Mouse (Mus musculus) lung, postnatal 0 days (tissue): Measurements from ENCODE around the gene Kcnq5. TPM values are rescaled to one million over a fixed set of nuclear protein-coding genes. Genes with fewer than 3 reads are reported as not detected.

Source experiments
- ATAC-seq: fragments of 200-750 bp; cut with Nextera tagmentation; 2 replicates; pipeline ENCODE4 v1.8.0; 2017; ENCODE audit warnings: moderate library complexity
- DNase-seq: peaks from one replicate; pipeline ENCODE4 v3.0.0-alpha.2; 2016; ENCODE audit warnings: low spot score
- H3K27ac ChIP-seq: fragments of 300-500 bp; sonication (generic); 2 replicates; pipeline ENCODE4 v1.5.1; 2014; ENCODE audit warnings: antibody characterized with exemption, mild to moderate bottlenecking, low read length, mixed read lengths
- H3K27me3 ChIP-seq: fragments of 300-500 bp; sonication (generic); replicated peaks from 2 replicates; pipeline ENCODE4 v1.6.1; 2014; ENCODE audit warnings: low read length, mixed read lengths; ENCODE audit not compliant: insufficient read depth
- H3K36me3 ChIP-seq: fragments of 300-500 bp; sonication (generic); 2 replicates; pipeline ENCODE4 v1.6.1; 2014; ENCODE audit warnings: low read length, mixed read lengths; ENCODE audit not compliant: insufficient read depth
- H3K4me1 ChIP-seq: fragments of 300-500 bp; sonication (generic); 2 replicates; pipeline ENCODE4 v1.6.1; 2014; ENCODE audit warnings: antibody characterized with exemption, low read depth, low read length, mixed read lengths; ENCODE audit not compliant: insufficient read depth
- H3K4me2 ChIP-seq: fragments of 300-500 bp; sonication (generic); replicated peaks from 2 replicates; pipeline ENCODE4 v1.6.1; 2014; ENCODE audit warnings: low read depth, mild to moderate bottlenecking, low read length, moderate library complexity, mixed read lengths
- H3K4me3 ChIP-seq: fragments of 300-500 bp; sonication (generic); 2 replicates; pipeline ENCODE4 v1.5.1; 2014; ENCODE audit warnings: low read depth, low read length
- H3K9ac ChIP-seq: fragments of 300-500 bp; sonication (generic); replicated peaks from 2 replicates; pipeline ENCODE4 v1.6.1; 2014; ENCODE audit warnings: low read depth, mild to moderate bottlenecking
- H3K9me3 ChIP-seq: fragments of 300-500 bp; sonication (generic); 2 replicates; pipeline ENCODE4 v1.6.1; 2016; ENCODE audit warnings: low read length, mixed read lengths
- CTCF ChIP-seq: IDR thresholded peaks from 2 replicates; pipeline ENCODE4 v1.5.1; 2016; ENCODE audit warnings: antibody characterized with exemption, mild to moderate bottlenecking
- EP300 ChIP-seq: IDR thresholded peaks from 2 replicates; pipeline ENCODE4 v1.6.1; 2016; ENCODE audit warnings: antibody characterized with exemption, mild to moderate bottlenecking, control low read depth
- WGBS: fragments of 180-500 bp; shearing (Covaris S2); extraction: QIAGEN DNeasy Blood & Tissue Kit; methylation state at CpG from one replicate; pipeline ENCODE4 v1.1.7; 2014; 5-methylcytosine and 5-hydroxymethylcytosine counted together
- polyA plus RNA-seq: library from polyadenylated mRNA; unstranded; fragments of >200 nt; fragmentation: Nextera tagmentation; extraction: Ambion mirVana; gene quantifications from 2 replicates; pipeline ENCODE4 v1.2.1, GENCODE M21; 2015

Gene Kcnq5
- polyA plus RNA-seq, 1 experiment from 2014 or later = 1.5 TPM

- Histone ChIP-seq H3K27me3 (no peaks in the 10 kb centered on the region), H3K36me3 (no peaks in the 10 kb centered on the region), H3K27ac (no peak overlapping the region), H3K9ac (no peak overlapping the region), H3K4me3 (no peak overlapping the region), H3K9me3 (no peaks in the 10 kb centered on the region), H3K4me2 (no peak overlapping the region), H3K4me1 (no peaks in the 10 kb centered on the region)
- ATAC-seq (no peak), DNase-seq (no peak)
- TF ChIP-seq CTCF (no peak), EP300 (no peak)
- 77% methylated on average over 1 of the region's 1 CpGs for WGBS
These were observed 93.3 kb downstream of the Kcnq5 start for GRCm38 (mm10) chr1:21868484-21868883.

GRCm38 (mm10) chr1:21856399-21856798, 105.3 kb downstream of the Kcnq5 start:
- Histone ChIP-seq H3K36me3 (no peaks in the 10 kb centered on the region), H3K4me2 (no peak overlapping the region), H3K4me1 (no peaks in the 10 kb centered on the region), H3K9me3 (no peaks in the 10 kb centered on the region), H3K27ac (no peak overlapping the region), H3K9ac (no peak overlapping the region), H3K27me3 (no peaks in the 10 kb centered on the region), H3K4me3 (no peak overlapping the region)
- ATAC-seq = no peak
- no peak for DNase-seq
- 59% methylated on average over 3 of the region's 3 CpGs for WGBS
- TF ChIP-seq CTCF = no peak
- no peak for TF ChIP-seq EP300

DNA sequence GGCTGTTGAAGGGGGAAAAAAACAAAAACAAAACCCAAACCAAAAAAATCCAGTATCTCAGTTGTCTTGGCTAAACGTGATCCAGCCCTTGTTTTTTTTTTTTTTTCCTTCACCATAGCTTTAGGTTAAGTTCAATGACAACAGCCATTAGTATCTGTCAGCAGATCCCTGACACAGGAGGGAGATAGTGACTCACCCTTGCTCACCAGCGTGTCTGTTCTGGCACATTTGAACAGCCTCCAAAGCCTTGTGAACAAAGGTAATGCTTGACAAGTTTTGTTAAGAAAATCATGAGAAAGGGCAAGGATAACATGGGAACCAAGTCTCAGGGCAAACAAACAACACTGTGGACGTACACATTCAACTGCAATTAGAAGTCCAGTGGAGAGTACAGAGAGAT, 123.2 kb downstream of the Kcnq5 start:
- no peak for DNase-seq
- Histone ChIP-seq H3K4me2 (no peak overlapping the region), H3K27ac (no peak overlapping the region), H3K9ac (no peak overlapping the region), H3K36me3 (no peaks in the 10 kb centered on the region), H3K4me3 (no peak overlapping the region), H3K9me3 (no peaks in the 10 kb centered on the region), H3K4me1 (no peaks in the 10 kb centered on the region), H3K27me3 (no peaks in the 10 kb centered on the region)
- no peak for ATAC-seq
- no peak for TF ChIP-seq EP300
- TF ChIP-seq CTCF = no peak
- WGBS = 31% methylated on average over 3 of the region's 3 CpGs

- Histone ChIP-seq H3K4me1 (no peaks in the 10 kb centered on the region), H3K36me3 (no peaks in the 10 kb centered on the region), H3K4me3 (no peak overlapping the region), H3K4me2 (no peak overlapping the region), H3K27ac (no peak overlapping the region), H3K9ac (no peak overlapping the region), H3K27me3 (no peaks in the 10 kb centered on the region), H3K9me3 (no peaks in the 10 kb centered on the region)
- ATAC-seq (no peak), DNase-seq (no peak)
- TF ChIP-seq CTCF (no peak), EP300 (no peak)
- 80% methylated on average over 2 of the region's 2 CpGs for WGBS
These were observed 124.4 kb downstream of the Kcnq5 start for GRCm38 (mm10) chr1:21837387-21837786.

DNA sequence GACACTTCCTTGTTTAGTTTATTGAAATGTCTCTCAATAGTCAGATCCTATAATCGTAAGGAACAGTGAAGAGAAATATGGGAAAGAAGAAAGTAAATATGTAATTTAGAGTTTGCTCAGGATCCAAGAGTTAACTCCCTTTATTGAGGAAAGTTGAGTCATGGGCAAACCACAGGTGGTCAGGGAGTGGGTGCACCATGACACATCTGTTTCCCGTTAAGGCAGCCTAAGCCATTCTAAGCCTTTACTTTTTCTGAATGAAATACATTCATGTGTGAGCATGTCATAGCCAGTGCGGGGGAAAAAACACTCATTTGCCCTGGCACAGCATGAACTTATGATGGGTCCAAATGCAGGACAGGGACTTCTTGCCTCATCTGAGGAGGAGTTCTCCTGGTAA, 125.4 kb downstream of the Kcnq5 start:
- Histone ChIP-seq H3K27ac (no peak overlapping the region), H3K4me3 (no peak overlapping the region), H3K27me3 (no peaks in the 10 kb centered on the region), H3K9me3 (no peaks in the 10 kb centered on the region), H3K36me3 (no peaks in the 10 kb centered on the region), H3K9ac (no peak overlapping the region), H3K4me2 (no peak overlapping the region), H3K4me1 (no peaks in the 10 kb centered on the region)
- no peak for TF ChIP-seq CTCF
- no peak for TF ChIP-seq EP300
- no peak for DNase-seq
- ATAC-seq = no peak
- 69% methylated on average over 3 of the region's 3 CpGs for WGBS

- ATAC-seq = peak; percentile 70
- TF ChIP-seq EP300 = no peak
- TF ChIP-seq CTCF = 0 out of 2 replicates have a peak, but pooled peaks have one; percentile 9
- peak; percentile 31 for DNase-seq
- no peak overlapping the region for H3K27ac ChIP-seq
- 45% methylated on average over 6 of the region's 6 CpGs for WGBS
- H3K36me3 ChIP-seq = no peaks in the 10 kb centered on the region
- H3K4me1 ChIP-seq = no peaks in the 10 kb centered on the region
- no peaks in the 10 kb centered on the region for H3K9me3 ChIP-seq
- no peak overlapping the region for H3K9ac ChIP-seq
- H3K27me3 ChIP-seq = no peaks in the 10 kb centered on the region
- H3K4me2 ChIP-seq = peak overlapping the region; percentile 33
- H3K4me3 ChIP-seq = no peak overlapping the region
These were observed 131.8 kb downstream of the Kcnq5 start for GRCm38 (mm10) chr1:21829909-21830455.

DNA sequence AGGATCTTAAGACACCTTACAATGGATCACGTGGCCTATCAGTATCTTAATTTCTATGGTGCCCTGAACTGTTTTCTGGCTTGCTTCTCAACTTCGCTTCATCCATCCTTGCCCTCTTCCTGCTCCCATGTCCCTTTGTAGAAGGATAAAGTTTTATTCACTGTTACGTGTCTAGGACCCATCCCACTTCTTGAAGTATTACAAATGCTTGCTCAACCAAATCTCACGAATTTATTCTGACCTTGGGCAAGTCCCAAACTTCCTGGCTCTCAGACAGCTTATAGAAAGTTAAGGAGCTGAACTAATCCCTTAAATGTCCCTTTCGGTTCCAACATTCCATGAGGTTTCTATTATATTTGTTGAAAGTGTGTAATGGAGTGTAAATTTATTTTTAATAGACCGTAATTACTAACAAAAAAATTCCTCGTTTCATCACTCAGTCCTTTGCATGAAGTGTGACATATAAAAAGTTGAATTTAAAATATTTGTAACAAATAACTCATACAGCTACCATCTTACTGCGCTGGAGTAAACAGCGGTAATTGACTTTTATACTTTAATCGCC, 141.6 kb downstream of the Kcnq5 start:
- ATAC-seq = no peak
- H3K36me3 ChIP-seq = no peaks in the 10 kb centered on the region
- no peaks in the 10 kb centered on the region for H3K27me3 ChIP-seq
- no peak overlapping the region for H3K9ac ChIP-seq
- H3K4me3 ChIP-seq = no peak overlapping the region
- no peak overlapping the region for H3K4me2 ChIP-seq
- no peak for DNase-seq
- no peaks in the 10 kb centered on the region for H3K4me1 ChIP-seq
- no peak overlapping the region for H3K27ac ChIP-seq
- WGBS = 74% methylated on average over 10 of the region's 10 CpGs
- H3K9me3 ChIP-seq = no peaks in the 10 kb centered on the region
- TF ChIP-seq EP300 (no peak), CTCF (no peak)
